Mouse (Mus musculus) adipose tissue, adult 10 weeks (tissue): ENCODE measurements around the gene Gm4559. TPM values are rescaled to one million over a fixed set of nuclear protein-coding genes. Genes with fewer than 3 reads are reported as not detected.

ENCODE experiments used
- polyA plus RNA-seq: library from polyadenylated mRNA; stranded (reverse); fragments of 350-450 nt; fragmentation: Illumina TruSeq; extraction: RNeasy Lipid Tissue Mini Kit (QIAGEN cat#74804); gene quantifications from one replicate; pipeline ENCODE4 v1.2.3, GENCODE M21; 2014; ENCODE audit warnings: low read depth, low replicate concordance

The Gm4559 gene
- not detected for polyA plus RNA-seq

GRCm38 (mm10) chr7:142274263-142274662, at the start of gene Gm4559:
TSS of gene Gm4559 (minus strand) at chr7:142274363.

DNA sequence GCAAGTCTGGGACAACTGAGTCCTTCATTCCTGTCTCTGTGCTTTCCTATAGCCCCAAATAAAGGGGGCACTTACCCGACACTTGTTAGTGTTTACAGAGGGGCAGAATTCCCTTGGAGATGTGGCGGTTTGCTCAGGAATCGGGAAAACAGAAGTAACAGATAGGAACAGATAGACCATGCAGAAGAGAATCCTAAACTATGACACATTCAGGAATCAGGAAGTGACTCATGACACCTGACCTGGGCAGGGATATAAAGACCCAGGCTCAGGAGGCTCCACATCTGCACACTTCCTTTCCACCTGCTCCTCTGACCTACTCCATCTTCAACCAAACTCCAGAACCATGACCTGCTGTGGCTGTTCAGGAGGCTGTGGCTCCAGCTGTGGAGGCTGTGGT, 29.1 kb upstream of the Gm4559 start, which contains the start of gene Krtap5-4:
Gene Krtap5-4, plus strand, starts transcription at position 301 of the 400 bp plus-strand sequence.

DNA sequence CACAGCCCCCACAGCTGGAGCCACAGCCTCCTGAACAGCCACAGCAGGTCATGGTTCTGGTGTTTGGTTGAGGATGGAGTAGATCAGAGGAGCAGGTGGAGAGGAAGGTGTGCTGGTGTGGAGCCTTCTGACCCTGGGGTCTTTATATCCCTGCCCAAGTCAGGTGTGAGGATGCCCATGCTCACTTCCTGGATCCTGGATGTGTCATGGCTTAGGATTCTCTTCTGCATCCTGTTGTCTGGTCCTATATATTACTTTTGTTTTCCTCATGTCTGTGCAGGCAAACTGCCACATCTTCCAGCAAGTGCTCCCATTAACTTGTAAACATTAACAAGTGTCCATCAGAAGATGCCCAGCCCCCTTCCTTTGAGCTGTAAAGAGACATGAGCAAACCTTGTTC, 22.9 kb upstream of the Gm4559 start, which contains the start of gene Krtap5-1:
Gene Krtap5-1, minus strand, starts transcription at position 101 of the 400 bp plus-strand sequence.

DNA sequence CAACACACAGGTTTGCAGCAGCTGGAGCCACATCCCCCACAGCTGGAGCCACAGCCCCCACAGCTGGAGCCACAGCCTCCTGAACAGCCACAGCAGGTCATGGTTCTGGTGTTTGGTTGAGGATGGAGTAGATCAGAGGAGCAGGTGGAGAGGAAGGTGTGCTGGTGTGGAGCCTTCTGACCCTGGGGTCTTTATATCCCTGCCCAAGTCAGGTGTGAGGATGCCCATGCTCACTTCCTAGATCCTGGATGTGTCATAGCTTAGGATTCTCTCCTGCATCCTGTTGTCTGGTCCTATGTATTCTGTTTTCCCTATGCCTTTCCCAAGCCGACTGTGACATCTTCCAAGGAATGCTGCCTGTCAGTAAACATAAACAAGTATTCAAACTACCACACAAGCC, 15.9 kb downstream of the Gm4559 start, which contains the start of gene Gm2431:
Gene Gm2431, minus strand, starts transcription at position 101 of the 400 bp plus-strand sequence.

GRCm38 (mm10) chr7:142240978-142241377, 33.2 kb downstream of the Gm4559 start, which contains the start of gene Gm40460:
TSS of gene Gm40460 (minus strand) at chr7:142241078.

GRCm38 (mm10) chr7:142229871-142230270, 44.3 kb downstream of the Gm4559 start, which contains the start of gene Krtap5-5:
TSS of gene Krtap5-5 (minus strand) at chr7:142229971.

Other genes starting within 250 kb of the Gm4559 start
- 41.4 TPM for gene Mob2, start 213.3 kb downstream of the Gm4559 start, polyA plus RNA-seq
- 7.1 TPM for gene Dusp8, start 178.5 kb downstream of the Gm4559 start, polyA plus RNA-seq
- not detected for gene Gm45618, start 153.6 kb downstream of the Gm4559 start, polyA plus RNA-seq
- gene Gm39115, start 138.3 kb downstream of the Gm4559 start, polyA plus RNA-seq = not detected
- not detected for gene Gm45337, start 129.8 kb downstream of the Gm4559 start, polyA plus RNA-seq
- not detected for gene Gm29735, start 117.2 kb downstream of the Gm4559 start, polyA plus RNA-seq
- not detected for gene Gm4553, start 108.6 kb downstream of the Gm4559 start, polyA plus RNA-seq
- gene Krtap5-2, start 98.4 kb downstream of the Gm4559 start, polyA plus RNA-seq = not detected
- not detected for gene Gm10153, start 84.0 kb downstream of the Gm4559 start, polyA plus RNA-seq
- not detected for gene Krtap5-3, start 73.0 kb downstream of the Gm4559 start, polyA plus RNA-seq
- gene Gm7579, start 62.5 kb downstream of the Gm4559 start, polyA plus RNA-seq = not detected
- gene Krtap5-5, start 44.4 kb downstream of the Gm4559 start, polyA plus RNA-seq = not detected
- gene Gm40460, start 33.3 kb downstream of the Gm4559 start, polyA plus RNA-seq = not detected
- not detected for gene Gm2431, start 16.0 kb downstream of the Gm4559 start, polyA plus RNA-seq
- gene Krtap5-1, start 22.8 kb upstream of the Gm4559 start, polyA plus RNA-seq = not detected
- gene Krtap5-4, start 29.2 kb upstream of the Gm4559 start, polyA plus RNA-seq = not detected
- 2.1 TPM for gene Ifitm10, start 99.4 kb upstream of the Gm4559 start, polyA plus RNA-seq
- gene Gm49369, start 108.3 kb upstream of the Gm4559 start, polyA plus RNA-seq = not detected
- gene Ctsd, start 113.7 kb upstream of the Gm4559 start, polyA plus RNA-seq = 780 TPM
- gene Syt8, start 160.5 kb upstream of the Gm4559 start, polyA plus RNA-seq = not detected
- 2.1 TPM for gene Tnni2, start 167.4 kb upstream of the Gm4559 start, polyA plus RNA-seq
- 77.9 TPM for gene Lsp1, start 186.4 kb upstream of the Gm4559 start, polyA plus RNA-seq
- 1.1 TPM for gene Tnnt3, start 224.5 kb upstream of the Gm4559 start, polyA plus RNA-seq